Mouse (Mus musculus) hindbrain, embryonic 15.5 days (tissue): ENCODE results near the gene Cxcr5. TPM values are rescaled to one million over a fixed set of nuclear protein-coding genes. Genes with fewer than 3 reads are reported as not detected.

Experiments
- ATAC-seq: fragments of 200-750 bp; cut with Nextera tagmentation; 2 replicates; pipeline ENCODE4 v1.8.0; 2017; ENCODE audit warnings: low read depth, moderate number of reproducible peaks, moderate TSS enrichment; ENCODE audit not compliant: low FRiP score
- H3K27ac ChIP-seq: fragments of 300-500 bp; sonication (generic); replicated peaks from 2 replicates; pipeline ENCODE4 v1.5.1; 2015; ENCODE audit warnings: mild to moderate bottlenecking, inconsistent platforms
- H3K27me3 ChIP-seq: fragments of 300-500 bp; sonication (generic); 2 replicates; pipeline ENCODE4 v1.6.1; 2015; ENCODE audit warnings: control low read depth, inconsistent platforms
- H3K36me3 ChIP-seq: fragments of 300-500 bp; sonication (generic); 2 replicates; pipeline ENCODE4 v1.6.1; 2015; ENCODE audit warnings: control low read depth, inconsistent platforms
- H3K4me1 ChIP-seq: fragments of 300-500 bp; sonication (generic); replicated peaks from 2 replicates; pipeline ENCODE4 v1.6.1; 2015; ENCODE audit warnings: control low read depth, inconsistent platforms
- H3K4me2 ChIP-seq: fragments of 300-500 bp; sonication (generic); 2 replicates; pipeline ENCODE4 v1.6.1; 2015; ENCODE audit warnings: moderate library complexity, mild to moderate bottlenecking, inconsistent platforms
- H3K4me3 ChIP-seq: fragments of 300-500 bp; sonication (generic); 2 replicates; pipeline ENCODE4 v1.5.1; 2015; ENCODE audit warnings: mild to moderate bottlenecking, inconsistent platforms
- H3K9ac ChIP-seq: fragments of 300-500 bp; sonication (generic); 2 replicates; pipeline ENCODE4 v1.6.1; 2015; ENCODE audit warnings: inconsistent platforms
- H3K9me3 ChIP-seq: fragments of 300-500 bp; sonication (generic); 2 replicates; pipeline ENCODE4 v1.6.1; 2016; ENCODE audit warnings: control low read depth, inconsistent platforms
- WGBS: fragments of 180-500 bp; shearing (Covaris S2); methylation state at CpG from one replicate; pipeline ENCODE4 v1.1.7; 2015; 5-methylcytosine and 5-hydroxymethylcytosine counted together
- polyA plus RNA-seq: library from polyadenylated mRNA; unstranded; fragments of >200 nt; fragmentation: Nextera tagmentation; extraction: Ambion mirVana; gene quantifications from 2 replicates; pipeline ENCODE4 v1.2.1, GENCODE M21; 2015

Gene Cxcr5
- polyA plus RNA-seq, 1 experiment from 2014 or later = not detected

- Histone ChIP-seq H3K9ac (no peak overlapping the region), H3K27me3 (no peaks in the 10 kb centered on the region), H3K4me2 (no peak overlapping the region), H3K27ac (no peak overlapping the region), H3K4me1 (peaks cover 56% of the 10 kb centered on the region), H3K9me3 (no peaks in the 10 kb centered on the region), H3K4me3 (no peak overlapping the region), H3K36me3 (peaks cover 18% of the 10 kb centered on the region)
- no peak for ATAC-seq
- 0% methylated on average over 4 of the region's 4 CpGs for WGBS
Observed at GRCm38 (mm10) chr9:44502006-44502405, 59.7 kb downstream of the Cxcr5 start.

DNA sequence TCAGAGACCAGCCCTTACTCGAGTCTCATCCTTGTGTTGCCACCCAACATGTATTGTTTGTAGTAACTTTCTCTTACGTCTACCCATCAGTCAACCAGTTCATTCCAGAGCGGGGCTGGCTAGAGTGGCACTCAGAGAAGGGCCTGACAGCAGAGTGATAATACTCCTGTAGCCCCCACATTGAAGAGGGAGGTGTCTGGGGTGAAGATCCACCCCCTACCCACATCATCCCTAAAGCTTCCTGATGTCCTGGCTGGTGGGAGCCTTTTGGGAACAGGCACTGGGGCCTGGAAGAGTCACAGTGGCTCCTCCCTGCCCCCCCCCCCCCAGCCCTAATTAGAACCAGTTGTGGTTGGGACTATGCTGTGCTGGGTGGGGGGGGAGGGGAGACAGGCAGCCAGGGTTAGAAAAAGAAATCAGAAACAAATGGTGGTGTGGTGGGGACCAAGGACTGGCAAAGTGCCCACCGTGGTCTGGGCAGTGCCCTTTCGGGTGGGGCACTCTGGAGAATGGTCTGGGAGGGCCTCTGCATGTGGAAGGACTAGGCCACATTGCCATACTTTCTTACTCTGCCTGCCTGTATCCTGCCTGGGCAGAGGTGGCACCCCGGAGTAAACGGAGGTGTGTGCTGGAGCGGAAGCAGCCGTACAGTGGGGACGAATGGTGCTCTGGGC lies 60.3 kb downstream of the Cxcr5 start:
- Histone ChIP-seq H3K27me3 (no peaks in the 10 kb centered on the region), H3K36me3 (peaks cover 12% of the 10 kb centered on the region), H3K27ac (no peak overlapping the region), H3K9ac (0 out of 2 replicates have a peak overlapping the region, but pooled peaks have one; percentile 8), H3K4me3 (no peak overlapping the region), H3K4me2 (no peak overlapping the region), H3K9me3 (no peaks in the 10 kb centered on the region), H3K4me1 (peaks cover 63% of the 10 kb centered on the region)
- WGBS = 49% methylated on average over 10 of the region's 10 CpGs
- ATAC-seq = no peak

DNA sequence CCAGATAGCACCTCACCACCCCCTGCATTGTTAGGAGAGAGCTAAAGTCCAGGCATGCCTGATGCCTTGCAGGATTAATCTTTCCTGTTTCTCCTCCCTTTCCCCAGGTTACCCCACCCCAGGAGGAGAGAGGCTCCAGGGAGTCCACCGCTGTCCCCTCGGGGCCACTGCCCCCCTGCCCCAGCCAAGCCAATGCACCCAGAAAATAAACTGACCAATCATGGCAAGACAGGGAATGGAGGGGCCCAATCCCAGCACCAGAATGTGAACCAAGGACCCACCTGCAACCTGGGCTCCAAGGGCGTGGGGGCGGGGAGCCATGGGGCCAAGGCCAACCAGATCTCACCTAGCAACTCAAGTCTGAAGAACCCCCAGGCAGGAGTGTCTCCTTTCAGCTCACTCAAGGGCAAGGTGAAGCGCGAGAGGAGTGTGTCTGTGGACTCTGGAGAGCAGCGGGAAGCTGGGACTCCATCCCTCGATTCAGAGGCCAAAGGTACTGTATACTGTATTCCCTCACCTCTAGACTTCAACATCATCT lies 61.0 kb downstream of the Cxcr5 start:
- no peaks in the 10 kb centered on the region for H3K9me3 ChIP-seq
- H3K36me3 ChIP-seq = peaks cover 6% of the 10 kb centered on the region; the same call in 1 of the 2 replicates
- no peaks in the 10 kb centered on the region for H3K27me3 ChIP-seq
- H3K9ac ChIP-seq = no peak overlapping the region
- H3K27ac ChIP-seq = peak overlapping the region; percentile 84; the same call in 1 of the 2 replicates
- no peak for ATAC-seq
- WGBS = 51% methylated on average over 8 of the region's 8 CpGs
- peaks cover 64% of the 10 kb centered on the region for H3K4me1 ChIP-seq
- no peak overlapping the region for H3K4me3 ChIP-seq
- H3K4me2 ChIP-seq = peak overlapping the region; percentile 88; the same call in 1 of the 2 replicates

DNA sequence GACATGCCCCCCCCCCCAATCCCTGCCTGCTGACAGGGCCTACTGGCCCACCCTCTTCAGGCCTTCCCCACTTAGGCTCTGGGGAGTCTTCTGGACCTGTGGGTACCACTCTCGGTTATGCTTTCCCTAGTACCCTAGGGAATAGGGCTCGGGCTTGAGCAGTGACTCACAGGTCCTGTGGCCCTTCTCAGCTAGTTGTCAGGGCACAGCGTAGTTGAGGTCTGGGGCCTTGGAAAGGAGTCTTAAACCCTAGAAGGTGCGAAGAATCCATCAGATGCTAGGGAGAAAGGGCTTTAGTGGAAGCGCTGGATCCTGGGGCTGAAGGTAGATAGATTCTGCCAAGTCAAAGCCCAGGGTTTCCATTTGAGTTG lies 61.5 kb downstream of the Cxcr5 start:
- ATAC-seq = no peak
- WGBS = 19% methylated on average over 5 of the region's 5 CpGs

DNA sequence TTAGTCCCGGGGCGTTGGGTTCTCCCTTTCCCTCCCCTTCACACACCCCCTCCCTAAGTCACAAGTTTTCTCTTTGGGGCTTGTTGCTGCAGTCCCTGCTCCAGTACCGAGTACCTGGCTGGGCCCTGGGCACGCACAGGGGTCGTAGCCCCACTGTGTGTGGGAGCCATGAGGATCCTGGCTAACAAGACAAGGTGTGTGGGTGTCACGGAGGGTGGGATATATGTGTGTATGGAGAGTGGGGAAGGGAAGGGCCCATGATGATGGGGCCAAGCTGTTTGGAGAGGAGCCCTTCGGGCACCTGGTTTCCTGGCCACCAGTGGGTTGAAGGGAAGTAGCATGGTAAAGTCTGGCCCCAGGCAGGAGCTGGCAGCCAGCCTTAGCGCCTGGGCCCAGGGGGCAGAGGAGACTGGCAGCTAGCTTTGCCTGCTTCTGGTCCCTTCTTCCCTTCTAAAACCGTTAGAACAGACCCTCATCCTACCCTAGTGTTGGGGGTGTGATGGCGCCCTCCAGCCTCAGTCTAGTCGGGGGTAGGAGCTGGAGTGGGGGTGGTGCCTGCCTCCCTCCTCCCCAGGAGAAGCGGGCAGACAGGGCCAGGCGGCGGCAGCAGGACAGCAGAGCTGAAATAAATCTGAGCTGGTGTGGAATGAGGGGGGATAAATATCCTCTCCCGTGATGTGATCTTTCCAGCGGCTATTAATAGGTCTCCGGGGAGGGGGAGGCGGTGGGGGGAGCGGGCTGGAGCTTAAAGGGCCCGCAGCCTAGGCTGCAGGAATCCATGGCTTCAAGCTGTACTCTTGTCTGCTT lies 62.1 kb downstream of the Cxcr5 start:
- peak; percentile 16 for ATAC-seq
- no peaks in the 10 kb centered on the region for H3K27me3 ChIP-seq
- peak overlapping the region; percentile 84 for H3K27ac ChIP-seq
- peak overlapping the region; percentile 56 for H3K9ac ChIP-seq
- no peaks in the 10 kb centered on the region for H3K9me3 ChIP-seq
- peak overlapping the region; percentile 39 for H3K4me3 ChIP-seq
- 4% methylated on average over 17 of the region's 20 CpGs for WGBS
- peak overlapping the region; percentile 88 for H3K4me2 ChIP-seq
- H3K36me3 ChIP-seq = 0 out of 2 replicates have a peak, but pooled peaks cover 4% of the 10 kb centered on the region
- peaks cover 68% of the 10 kb centered on the region for H3K4me1 ChIP-seq

More for the DNA sequence above, 61.5 kb downstream of the Cxcr5 start:
- 0 out of 2 replicates have a peak, but pooled peaks cover 4% of the 10 kb centered on the region for H3K36me3 ChIP-seq
- H3K4me2 ChIP-seq = peak overlapping the region; percentile 88
- no peaks in the 10 kb centered on the region for H3K9me3 ChIP-seq
- H3K9ac ChIP-seq = peak overlapping the region; percentile 36; the same call in 1 of the 2 replicates
- H3K4me1 ChIP-seq = peaks cover 68% of the 10 kb centered on the region
- peak overlapping the region; percentile 39; the same call in 1 of the 2 replicates for H3K4me3 ChIP-seq
- H3K27me3 ChIP-seq = no peaks in the 10 kb centered on the region
- peak overlapping the region; percentile 84 for H3K27ac ChIP-seq

DNA sequence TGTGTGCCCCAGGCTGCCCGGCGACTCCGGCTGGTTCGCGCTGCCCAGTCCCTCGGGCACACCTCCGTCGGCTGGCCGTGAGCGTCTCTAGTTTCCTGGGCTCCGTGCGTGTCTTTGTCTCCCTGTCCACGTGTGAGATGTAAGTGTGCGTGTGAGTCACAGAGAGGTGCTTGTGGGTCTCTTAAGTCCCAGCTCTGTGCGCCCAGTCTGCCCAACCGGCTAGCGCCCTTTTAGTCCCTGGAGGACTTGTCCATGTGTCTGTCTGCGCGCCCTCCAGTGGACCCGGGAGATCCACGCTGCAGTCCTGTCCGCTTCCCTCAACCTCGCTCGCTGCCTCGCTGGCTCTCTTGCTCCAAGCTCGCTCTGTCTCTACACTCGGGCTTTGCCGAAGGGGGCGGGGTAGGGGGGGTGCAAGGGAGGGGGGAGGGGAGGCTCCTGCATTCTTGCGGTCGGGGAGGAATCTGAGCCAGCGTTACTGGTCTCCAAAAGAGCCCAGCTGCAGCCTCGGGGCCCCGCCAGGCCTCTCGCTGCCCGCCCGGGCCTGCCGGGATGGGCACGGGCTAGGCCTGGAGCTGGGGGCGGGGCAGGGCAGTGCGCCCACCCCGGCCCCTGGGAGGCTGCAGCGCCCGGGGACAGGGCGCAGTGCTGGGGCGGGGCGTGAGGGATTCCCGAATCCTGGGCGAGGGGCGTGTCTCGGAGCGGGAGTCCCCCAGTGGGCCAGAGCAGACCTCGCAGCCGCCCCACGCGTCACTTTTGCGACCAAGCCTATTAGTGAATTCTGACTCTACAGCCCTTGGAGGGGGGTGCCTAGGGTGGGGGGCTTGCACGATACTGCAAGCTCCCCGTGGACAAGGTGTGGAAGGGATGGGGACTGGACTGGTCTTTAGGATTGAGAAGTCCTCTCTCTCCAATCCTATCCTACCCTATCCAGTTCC lies 63.0 kb downstream of the Cxcr5 start:
- H3K27me3 ChIP-seq = no peaks in the 10 kb centered on the region
- peak overlapping the region; percentile 56 for H3K9ac ChIP-seq
- peak overlapping the region; percentile 88 for H3K4me2 ChIP-seq
- H3K27ac ChIP-seq = peak overlapping the region; percentile 84
- peak overlapping the region; percentile 39 for H3K4me3 ChIP-seq
- peaks cover 76% of the 10 kb centered on the region for H3K4me1 ChIP-seq
- H3K9me3 ChIP-seq = no peaks in the 10 kb centered on the region
- ATAC-seq = peak; percentile 73
- 0 out of 2 replicates have a peak, but pooled peaks cover 4% of the 10 kb centered on the region for H3K36me3 ChIP-seq
- under 1% methylated on average over 59 of the region's 59 CpGs for WGBS

GRCm38 (mm10) chr9:44497624-44498377 lies 63.9 kb downstream of the Cxcr5 start:
- WGBS = 7% methylated on average over 11 of the region's 11 CpGs
- Histone ChIP-seq H3K4me1 (peaks cover 85% of the 10 kb centered on the region), H3K4me2 (peak overlapping the region; percentile 88), H3K9ac (peak overlapping the region; percentile 56), H3K27ac (peak overlapping the region; percentile 84), H3K27me3 (no peaks in the 10 kb centered on the region), H3K4me3 (peak overlapping the region; percentile 39), H3K9me3 (no peaks in the 10 kb centered on the region), H3K36me3 (0 out of 2 replicates have a peak, but pooled peaks cover 4% of the 10 kb centered on the region)
- no peak for ATAC-seq

DNA sequence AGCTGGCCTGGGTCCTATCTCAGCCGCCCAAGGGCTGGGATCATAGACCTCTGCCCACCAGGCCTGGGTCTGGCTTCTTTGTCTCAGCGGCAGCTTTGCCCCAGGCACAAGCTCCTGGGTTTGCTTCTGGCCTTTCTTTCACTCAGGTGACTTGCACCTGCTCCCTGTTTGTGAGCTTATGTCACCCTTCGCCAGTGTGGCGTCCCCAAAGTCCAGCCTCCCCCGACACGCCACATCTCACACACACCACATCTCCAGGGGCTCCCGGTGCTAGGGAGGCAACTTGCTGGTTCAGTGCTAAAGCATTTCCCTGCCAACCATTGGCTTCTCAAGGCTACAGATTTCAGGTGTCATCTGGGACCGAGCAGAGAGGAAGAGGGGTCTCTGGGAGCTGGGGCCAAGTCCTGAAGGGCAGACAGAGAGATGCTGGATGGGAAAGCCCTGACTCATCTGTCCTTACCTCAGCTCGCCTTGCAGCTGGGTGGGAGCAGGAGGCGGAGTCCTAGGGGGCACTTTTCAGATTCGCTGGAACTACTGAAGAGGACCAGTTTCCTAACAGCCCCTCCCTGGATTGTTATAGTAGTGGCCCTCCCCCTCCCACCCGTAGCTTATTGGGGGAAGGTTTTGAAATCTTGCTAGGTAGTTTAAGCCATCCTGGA lies 64.7 kb downstream of the Cxcr5 start:
- Histone ChIP-seq H3K4me2 (no peak overlapping the region), H3K27ac (no peak overlapping the region), H3K9ac (no peak overlapping the region), H3K36me3 (0 out of 2 replicates have a peak, but pooled peaks cover 4% of the 10 kb centered on the region), H3K27me3 (no peaks in the 10 kb centered on the region), H3K4me1 (peaks cover 90% of the 10 kb centered on the region), H3K4me3 (no peak overlapping the region), H3K9me3 (no peaks in the 10 kb centered on the region)
- no peak for ATAC-seq
- 56% methylated on average over 12 of the region's 12 CpGs for WGBS

DNA sequence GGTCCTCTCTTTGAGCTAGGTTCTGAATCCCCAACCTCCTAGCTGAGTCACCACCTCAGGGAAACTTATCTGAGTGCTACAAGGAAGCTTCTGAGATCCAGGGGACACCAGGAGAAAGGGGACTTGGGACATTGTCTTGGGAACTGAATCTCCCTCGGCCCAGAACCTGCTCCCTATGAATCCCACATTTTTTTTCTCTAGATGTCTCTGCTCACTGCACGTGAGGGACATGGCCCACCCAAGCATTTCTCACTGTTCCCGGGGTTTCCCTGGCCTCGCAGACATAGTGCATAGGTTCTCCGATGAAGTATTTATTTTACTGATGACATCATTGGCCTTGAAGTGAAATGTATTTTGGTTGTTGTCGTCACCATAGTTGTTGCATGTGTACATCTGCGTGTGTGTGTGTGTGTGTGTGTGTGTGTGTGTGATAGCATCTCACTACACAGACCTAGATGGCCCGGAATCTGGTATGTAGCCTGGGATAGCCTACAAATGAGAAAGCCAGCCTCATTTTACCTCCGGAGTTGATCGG lies 65.8 kb downstream of the Cxcr5 start:
- Histone ChIP-seq H3K27ac (no peak overlapping the region), H3K4me2 (no peak overlapping the region), H3K4me1 (peaks cover 88% of the 10 kb centered on the region), H3K9ac (no peak overlapping the region), H3K27me3 (no peaks in the 10 kb centered on the region), H3K4me3 (no peak overlapping the region), H3K36me3 (no peaks in the 10 kb centered on the region), H3K9me3 (no peaks in the 10 kb centered on the region)
- WGBS = 92% methylated on average over 10 of the region's 10 CpGs
- ATAC-seq = no peak
